Mouse (Mus musculus) heart, adult 2 months (tissue): Measurements from ENCODE around the gene Dnajc28. TPM values are rescaled to one million over a fixed set of nuclear protein-coding genes. Genes with fewer than 3 reads are reported as not detected.

Experiments used
- DNase-seq, 2 experiments: peaks; one replicate each; pipeline ENCODE4 v3.0.0; 2021
- H3K27ac ChIP-seq: fragments of 200-600 bp; 2 replicates; pipeline ENCODE4 v1.8.1; 2022
- H3K27me3 ChIP-seq: fragments of 200-500 bp; 2 replicates; pipeline ENCODE4 v1.6.1; 2012; ENCODE audit warnings: mild to moderate bottlenecking, low read length, inconsistent platforms, mixed read lengths; ENCODE audit not compliant: control insufficient read depth, insufficient read depth
- H3K36me3 ChIP-seq: fragments of 200-500 bp; 2 replicates; pipeline ENCODE4 v1.6.1; 2012; ENCODE audit warnings: low read length, inconsistent platforms; ENCODE audit not compliant: control insufficient read depth, insufficient read depth
- H3K4me1 ChIP-seq: fragments of 200-500 bp; 2 replicates; pipeline ENCODE4 v1.6.1; 2011; ENCODE audit warnings: low read length; ENCODE audit not compliant: control insufficient read depth, insufficient read depth
- H3K4me3 ChIP-seq: fragments of 200-600 bp; 2 replicates; pipeline ENCODE4 v1.8.1; 2022
- H3K79me2 ChIP-seq: fragments of 200-500 bp; replicated peaks from 2 replicates; pipeline ENCODE4 v1.6.1; 2012; ENCODE audit warnings: mild to moderate bottlenecking, inconsistent platforms, low read length, moderate library complexity, mixed read lengths; ENCODE audit not compliant: control insufficient read depth, insufficient read depth
- H3K9ac ChIP-seq: fragments of 200-500 bp; 2 replicates; pipeline ENCODE4 v1.6.1; 2012; ENCODE audit warnings: low read depth, mild to moderate bottlenecking, control low read depth, inconsistent platforms, low read length, mixed read lengths
- CTCF ChIP-seq: fragments of 200-600 bp; IDR thresholded peaks from 2 replicates; pipeline ENCODE4 v1.8.1; 2022; ENCODE audit warnings: antibody characterized with exemption, mild to moderate bottlenecking, moderate library complexity
- EP300 ChIP-seq: fragments of 200-500 bp; IDR thresholded peaks from 2 replicates; pipeline ENCODE4 v1.6.1; 2011; ENCODE audit warnings: low read depth, low read length, control low read depth; ENCODE audit not compliant: insufficient read depth
- POLR2A ChIP-seq: fragments of 200-500 bp; IDR thresholded peaks from 2 replicates; pipeline ENCODE4 v1.6.1; 2011; ENCODE audit warnings: mild to moderate bottlenecking, low read depth, low read length, control low read depth; ENCODE audit not compliant: insufficient read depth
- WGBS: fragments of 180-500 bp; shearing (Covaris S2); methylation state at CpG from one replicate; pipeline ENCODE4 v1.1.7; 2018; 5-methylcytosine and 5-hydroxymethylcytosine counted together
- intact Hi-C: fragments of 180-260 bp; cut with DNase I; formaldehyde crosslinking; loops from one replicate; pipeline ENCODE4 v1.15.1; 2025
- polyA plus RNA-seq: library from polyadenylated mRNA; depleted of rRNA; stranded (reverse); fragments of >200 nt; gene quantifications from 2 replicates; pipeline ENCODE4 v1.2.3, GENCODE M21; 2012
- total RNA-seq, 2 experiments: library from RNA; stranded (reverse); gene quantifications; 2 replicates each; pipeline ENCODE4 v1.2.3; 2021

Gene Dnajc28
- total and polyA plus RNA-seq, 3 experiments = 9.8 to 34.1 (median 31.1) TPM

DNA sequence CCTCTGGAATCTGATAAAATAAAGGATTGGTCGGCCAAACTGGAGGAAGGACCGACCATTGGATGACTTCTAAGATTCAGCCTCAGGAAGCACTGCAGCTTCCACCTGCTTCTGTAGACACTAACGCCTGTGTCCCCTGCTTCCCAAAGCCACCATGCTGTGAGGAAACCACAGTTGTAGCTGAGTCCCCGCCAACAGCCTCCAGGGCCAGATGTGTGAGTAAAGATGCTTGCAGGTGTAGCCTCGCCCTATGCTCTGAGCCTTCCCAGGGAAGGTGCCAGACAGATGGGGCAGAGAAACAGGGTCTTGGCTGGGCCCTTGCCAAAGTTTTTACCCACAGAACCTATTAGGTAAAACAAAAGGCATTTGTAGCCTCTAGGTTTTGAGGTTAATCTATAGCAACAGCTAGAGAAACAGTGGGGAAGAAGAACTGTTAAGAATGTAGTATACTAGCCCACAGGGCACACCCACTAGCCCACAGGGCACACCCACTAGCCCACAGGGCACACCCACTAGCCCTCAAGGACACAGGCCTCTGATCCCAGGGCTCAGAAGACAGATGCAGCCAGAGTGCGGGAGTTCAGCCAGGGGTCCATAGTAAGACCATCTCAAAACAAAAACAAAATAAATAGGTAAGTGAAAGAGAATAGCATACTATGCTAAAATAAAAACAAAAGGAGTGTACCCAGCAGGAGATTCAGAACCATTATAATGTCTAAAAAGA is 30.9 kb downstream of the Dnajc28 start:
- Histone ChIP-seq H3K79me2 (peaks cover 4% of the 10 kb centered on the region), H3K4me1 (no peaks in the 10 kb centered on the region), H3K27ac (no peak overlapping the region), H3K27me3 (no peaks in the 10 kb centered on the region), H3K9ac (no peak overlapping the region), H3K4me3 (no peak overlapping the region), H3K36me3 (no peaks in the 10 kb centered on the region)
- intact Hi-C loops = no loop called here
- DNase-seq = no peak
- TF ChIP-seq CTCF = no peak
- TF ChIP-seq POLR2A = no peak
- TF ChIP-seq EP300 = no peak
- WGBS = 72% methylated on average over 6 of the region's 6 CpGs

DNA sequence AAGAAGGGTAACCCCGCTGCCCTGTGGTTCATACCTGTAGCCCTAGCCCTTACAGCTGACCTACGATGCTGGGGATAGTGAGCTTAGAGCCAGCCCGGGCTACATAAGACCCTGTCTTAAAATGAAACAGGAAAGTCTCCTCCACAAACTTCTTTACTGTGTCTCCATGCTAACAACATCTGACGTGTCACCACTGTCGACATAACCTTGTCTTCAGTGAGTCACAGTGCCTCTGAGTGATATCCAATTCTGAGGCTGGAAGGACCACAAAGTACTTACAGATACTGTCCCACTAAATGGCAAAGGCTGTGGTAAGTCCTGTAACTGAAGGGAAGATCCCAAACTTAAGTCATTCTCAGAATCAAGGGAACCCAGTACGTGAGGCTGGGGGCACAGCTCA is 32.6 kb downstream of the Dnajc28 start:
- WGBS = 85% methylated on average over 6 of the region's 6 CpGs
- Histone ChIP-seq H3K27me3 (no peaks in the 10 kb centered on the region), H3K4me3 (no peak overlapping the region), H3K36me3 (no peaks in the 10 kb centered on the region), H3K9ac (no peak overlapping the region), H3K27ac (no peak overlapping the region), H3K79me2 (peaks cover 2% of the 10 kb centered on the region), H3K4me1 (no peaks in the 10 kb centered on the region)
- DNase-seq = no peak
- TF ChIP-seq EP300 = no peak
- no peak for TF ChIP-seq POLR2A
- TF ChIP-seq CTCF = no peak
- intact Hi-C loops = no loop called here

DNA sequence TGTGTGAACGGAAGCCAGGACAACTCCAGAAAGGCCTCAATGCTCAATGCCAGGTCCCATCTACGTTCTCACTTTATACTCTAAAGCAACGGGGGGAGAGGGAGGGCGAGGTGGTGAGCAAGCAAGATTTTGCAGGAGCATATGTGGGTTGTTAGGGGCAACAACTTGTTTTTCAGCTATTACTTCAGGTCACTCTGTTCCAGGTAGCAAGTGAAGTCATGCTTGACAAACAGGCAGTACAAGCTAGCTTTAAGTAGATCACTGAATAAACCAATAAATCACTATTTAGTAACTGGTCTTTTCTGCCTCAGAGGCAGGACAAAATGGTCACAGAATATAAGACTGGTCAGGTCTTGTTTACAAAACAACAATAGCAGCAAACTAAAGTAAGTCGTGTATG is 33.2 kb downstream of the Dnajc28 start:
- Histone ChIP-seq H3K36me3 (no peaks in the 10 kb centered on the region), H3K27me3 (no peaks in the 10 kb centered on the region), H3K27ac (no peak overlapping the region), H3K79me2 (peaks cover 2% of the 10 kb centered on the region), H3K4me1 (no peaks in the 10 kb centered on the region), H3K9ac (no peak overlapping the region), H3K4me3 (no peak overlapping the region)
- WGBS = 90% methylated on average over 5 of the region's 5 CpGs
- no peak for DNase-seq
- intact Hi-C loops = no loop called here
- no peak for TF ChIP-seq CTCF
- TF ChIP-seq POLR2A = no peak
- TF ChIP-seq EP300 = no peak

DNA sequence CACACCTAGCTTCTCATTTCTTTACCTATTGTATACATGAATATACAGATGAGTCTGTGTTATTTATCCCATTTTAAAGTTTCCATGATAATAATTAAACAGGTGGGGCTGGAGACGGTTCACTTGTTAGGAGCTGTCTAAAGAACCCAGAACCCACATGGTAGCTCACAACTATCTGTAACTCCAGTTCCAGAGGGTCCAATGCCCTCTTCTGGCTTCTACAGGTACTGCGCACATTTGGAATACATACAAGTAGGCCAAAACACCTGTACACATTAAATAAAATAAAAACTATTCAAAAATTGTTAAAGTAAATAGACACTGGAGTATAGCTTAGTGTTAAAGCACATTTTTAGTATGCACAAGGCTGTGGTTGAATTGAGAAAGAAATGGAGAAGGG is 36.5 kb downstream of the Dnajc28 start:
- Histone ChIP-seq H3K9ac (no peak overlapping the region), H3K36me3 (no peaks in the 10 kb centered on the region), H3K4me3 (no peak overlapping the region), H3K79me2 (no peaks in the 10 kb centered on the region), H3K27ac (no peak overlapping the region), H3K27me3 (no peaks in the 10 kb centered on the region), H3K4me1 (no peaks in the 10 kb centered on the region)
- 76% methylated on average over 2 of the region's 2 CpGs for whole genome bisulfite sequencing
- DNase-seq = no peak
- intact Hi-C loops = loop anchor here (2.0 kb wide), 1 partner anchor 70 kb away; no protein-coding TSS in a partner anchor
- TF ChIP-seq EP300 = no peak
- TF ChIP-seq CTCF = peak; percentile 76

DNA sequence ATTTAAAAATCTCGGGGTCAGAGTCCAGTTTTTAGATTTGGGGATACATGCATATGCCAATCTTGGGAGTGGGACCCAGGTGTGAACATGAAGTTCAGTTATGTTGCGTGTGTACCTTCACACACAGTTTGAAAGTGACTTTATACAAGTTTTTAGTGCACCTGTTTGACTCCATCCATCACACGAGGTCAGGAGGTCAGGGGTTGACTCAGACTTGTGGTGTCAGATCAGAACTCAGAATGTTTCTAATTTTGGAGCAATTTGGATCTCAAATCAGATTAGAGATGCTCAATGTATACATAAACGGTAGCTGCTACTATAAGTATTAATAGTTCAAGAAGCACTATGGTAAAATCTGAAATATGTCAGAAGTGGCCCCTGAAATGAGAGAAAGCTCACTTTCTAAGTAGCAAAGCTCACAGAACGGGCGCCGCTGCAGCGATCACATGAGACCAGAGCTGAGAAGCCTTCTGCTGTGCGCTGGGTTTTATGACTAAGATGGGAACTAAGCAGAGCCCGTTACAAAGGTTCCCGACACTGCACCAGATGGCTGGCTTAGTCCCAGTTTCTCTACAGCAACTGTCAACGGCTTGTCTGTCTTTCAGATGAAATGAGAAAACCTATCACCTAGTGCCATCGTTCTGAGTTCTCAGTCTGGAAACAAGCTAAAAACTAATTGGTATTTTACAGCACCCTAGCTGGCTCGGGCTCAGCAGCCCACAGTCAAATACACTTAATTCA is 39.7 kb downstream of the Dnajc28 start:
- Histone ChIP-seq H3K36me3 (no peaks in the 10 kb centered on the region), H3K4me3 (no peak overlapping the region), H3K27ac (no peak overlapping the region), H3K4me1 (no peaks in the 10 kb centered on the region), H3K79me2 (no peaks in the 10 kb centered on the region), H3K9ac (no peak overlapping the region), H3K27me3 (no peaks in the 10 kb centered on the region)
- WGBS = 82% methylated on average over 14 of the region's 14 CpGs
- intact Hi-C loops = no loop called here
- no peak for DNase-seq
- TF ChIP-seq EP300 = no peak
- no peak for TF ChIP-seq POLR2A
- no peak for TF ChIP-seq CTCF

DNA sequence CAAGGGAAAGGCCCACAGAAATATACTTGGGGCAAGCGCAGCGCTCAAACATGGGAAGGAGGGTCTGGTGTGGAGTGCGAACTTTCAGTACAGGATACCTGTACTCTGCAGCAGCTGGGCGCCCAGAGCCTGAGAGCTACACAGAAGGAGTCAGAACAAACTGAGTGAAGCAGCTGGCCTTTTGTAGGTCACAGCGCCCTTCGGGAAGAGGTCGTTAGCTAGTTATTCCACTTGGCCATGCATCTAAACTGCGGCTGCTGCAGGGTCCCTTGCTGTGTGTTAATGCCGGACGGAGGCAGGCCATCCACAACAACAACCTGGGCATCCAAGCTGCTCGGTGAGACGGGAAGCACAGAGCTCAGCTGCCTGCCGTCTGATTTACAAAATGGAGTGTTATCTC is 43.7 kb downstream of the Dnajc28 start:
- Histone ChIP-seq H3K4me3 (no peak overlapping the region), H3K27ac (no peak overlapping the region), H3K9ac (no peak overlapping the region), H3K4me1 (no peaks in the 10 kb centered on the region), H3K27me3 (no peaks in the 10 kb centered on the region), H3K79me2 (no peaks in the 10 kb centered on the region), H3K36me3 (no peaks in the 10 kb centered on the region)
- no peak for TF ChIP-seq EP300
- no peak for TF ChIP-seq POLR2A
- TF ChIP-seq CTCF = no peak
- 75% methylated on average over 13 of the region's 13 CpGs for WGBS
- intact Hi-C loops = no loop called here
- no peak for DNase-seq
